Mouse (Mus musculus) megakaryocyte, embryonic 14.5 days (primary cell): ENCODE results near the gene Lhcgr.

Experiments
- FLI1 ChIP-seq: IDR thresholded peaks from 2 replicates; pipeline ENCODE4 v1.6.1; 2012; ENCODE audit warnings: low read length, inconsistent platforms, mixed read lengths
- GATA1 ChIP-seq: IDR thresholded peaks from 3 replicates; pipeline ENCODE4 v1.6.1; 2012; ENCODE audit warnings: mixed read lengths, low read length, inconsistent platforms, borderline replicate concordance

- TF ChIP-seq GATA1 (no peak), FLI1 (no peak)
Observed at GRCm38 (mm10) chr17:88774103-88774526, 17.7 kb downstream of the Lhcgr start.
